Mouse (Mus musculus): ENCODE results near the gene Ap4e1.
A peak's percentile ranks its signal among the peaks of the same experiment; 100 is the strongest.

The Ap4e1 gene

GRCm38 (mm10) chr2:127008469-127008998, at the start of gene Ap4e1:
Gene Ap4e1 (plus strand): TSS chr2:127008717.
- peak; percentile 93 for DNase-seq (ENCODE audit: low spot score)

GRCm38 (mm10) chr2:126961696-126962095, 46.8 kb upstream of the Ap4e1 start:
- DNase-seq (ENCODE audit: low spot score): no peak

DNA sequence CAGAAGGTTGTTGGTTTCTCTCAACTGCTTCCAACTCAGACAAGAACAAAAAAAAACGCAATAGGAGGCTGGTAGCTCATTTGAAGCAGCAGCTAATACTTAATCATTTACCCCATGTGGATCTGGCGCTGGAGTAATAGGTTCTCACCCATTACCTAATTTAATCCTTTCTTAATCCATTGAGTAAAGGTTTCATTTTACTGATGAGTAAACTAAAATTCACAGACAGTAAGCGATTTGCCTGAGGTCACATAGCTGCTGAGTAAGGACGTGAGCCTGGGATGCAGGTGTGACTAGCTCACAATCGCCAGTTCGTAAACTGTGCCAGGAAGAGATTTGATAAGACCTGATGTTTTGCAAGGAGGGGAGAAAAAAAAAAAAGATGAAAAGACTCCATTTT, 31.1 kb upstream of the Ap4e1 start:
- DNase-seq (ENCODE audit: low spot score): no peak

- no peak for DNase-seq (ENCODE audit: low spot score)
Measured at GRCm38 (mm10) chr2:126983221-126983620, 25.3 kb upstream of the Ap4e1 start.

DNA sequence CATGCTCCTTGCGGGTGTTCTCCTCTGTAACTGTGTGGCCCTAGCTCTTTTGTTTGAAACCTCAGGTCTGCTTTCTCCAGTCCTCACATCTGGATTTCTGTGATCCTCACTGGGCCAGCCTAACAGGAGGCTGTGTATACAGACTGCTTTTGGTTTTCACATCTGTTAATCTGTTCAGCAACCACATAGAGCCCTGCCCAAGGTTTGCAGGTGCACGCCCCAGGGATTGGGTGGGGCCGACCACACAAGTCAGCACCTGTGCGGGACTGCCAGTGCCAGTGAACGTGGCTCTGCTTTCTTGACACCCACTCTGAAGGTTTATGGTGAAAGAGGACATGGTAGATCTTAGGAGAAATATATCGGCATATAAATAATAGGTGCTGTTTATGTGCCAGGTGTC, 18.6 kb upstream of the Ap4e1 start:
- DNase-seq (ENCODE audit: low spot score): no peak

GRCm38 (mm10) chr2:126992742-126993141, 15.8 kb upstream of the Ap4e1 start:
- no peak for DNase-seq (ENCODE audit: low spot score)

DNA sequence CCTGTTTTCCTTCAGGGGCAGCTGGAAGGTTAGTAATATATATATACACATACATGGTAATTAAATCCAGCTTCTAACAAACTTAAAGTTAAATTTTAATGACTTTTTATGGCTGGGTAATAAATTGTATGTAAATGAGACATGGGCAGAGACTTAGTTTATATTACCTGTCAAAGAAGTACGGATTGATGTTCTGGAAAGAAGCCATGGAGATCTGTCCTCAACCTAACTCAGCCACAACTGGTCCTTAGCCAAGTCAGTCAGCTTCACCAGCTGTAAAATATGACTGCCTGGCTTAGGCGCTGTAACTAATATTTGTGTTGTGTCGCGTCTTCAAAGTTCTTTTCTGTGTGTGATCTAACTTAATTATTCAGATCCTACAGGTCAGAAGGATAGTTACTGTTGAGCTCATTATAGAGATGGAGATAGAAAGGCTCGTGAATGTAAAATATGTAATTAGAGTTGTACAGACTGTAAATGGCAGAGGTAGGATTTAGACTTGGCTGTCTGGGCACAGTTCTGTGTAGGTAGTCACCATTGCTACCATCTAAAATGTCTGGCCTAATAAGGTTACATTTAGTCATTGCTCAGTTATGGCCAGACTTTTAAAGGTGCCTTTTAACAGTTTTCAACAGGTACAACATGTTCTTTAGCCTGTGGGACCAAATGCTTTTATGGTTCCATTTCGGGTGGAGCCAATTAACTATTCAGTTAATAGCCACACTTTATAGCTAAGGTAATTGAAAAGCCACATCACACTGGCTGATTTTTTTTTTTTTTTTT, 13.9 kb upstream of the Ap4e1 start:
- DNase-seq (ENCODE audit: low spot score): no peak

DNA sequence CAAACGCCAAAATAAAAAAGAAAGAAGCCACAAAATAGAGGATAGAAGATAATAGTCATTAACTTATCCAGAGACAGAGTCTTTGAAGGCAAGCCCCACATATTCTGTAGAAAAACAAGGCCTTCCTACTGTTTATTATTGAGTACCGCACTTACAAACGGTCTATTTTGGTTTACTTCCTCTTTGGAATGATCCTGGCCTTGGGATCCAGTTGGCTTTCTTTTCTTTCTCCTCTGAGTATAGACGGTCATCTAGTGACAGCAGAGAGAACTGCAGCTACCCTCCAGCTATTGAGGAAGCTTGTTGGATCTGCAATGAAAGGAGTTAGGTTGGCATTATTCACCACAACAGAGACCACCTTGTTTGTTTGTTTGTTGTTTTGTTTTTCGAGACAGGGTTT, 11.8 kb upstream of the Ap4e1 start:
- DNase-seq (ENCODE audit: low spot score): no peak

DNA sequence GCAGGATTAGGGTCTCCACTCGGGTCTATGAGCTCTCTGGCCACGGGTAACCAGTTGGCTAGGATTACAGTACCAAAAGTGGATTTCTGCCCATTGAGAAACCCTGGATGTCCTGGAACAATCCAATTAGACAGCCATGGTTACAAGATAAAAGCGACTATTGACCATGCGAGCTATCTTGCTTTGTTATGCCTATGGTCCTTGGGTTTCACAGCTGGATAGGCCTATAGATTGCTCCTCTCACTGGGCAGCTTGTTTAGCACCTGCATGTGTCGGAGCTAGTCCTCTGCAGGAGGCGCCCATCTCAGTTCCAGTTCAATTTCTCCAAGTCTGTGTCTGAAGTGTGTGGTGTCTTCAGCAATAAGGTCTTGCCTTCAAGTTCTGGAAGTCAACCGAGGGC, 10.3 kb upstream of the Ap4e1 start:
- no peak for DNase-seq (ENCODE audit: low spot score)

DNA sequence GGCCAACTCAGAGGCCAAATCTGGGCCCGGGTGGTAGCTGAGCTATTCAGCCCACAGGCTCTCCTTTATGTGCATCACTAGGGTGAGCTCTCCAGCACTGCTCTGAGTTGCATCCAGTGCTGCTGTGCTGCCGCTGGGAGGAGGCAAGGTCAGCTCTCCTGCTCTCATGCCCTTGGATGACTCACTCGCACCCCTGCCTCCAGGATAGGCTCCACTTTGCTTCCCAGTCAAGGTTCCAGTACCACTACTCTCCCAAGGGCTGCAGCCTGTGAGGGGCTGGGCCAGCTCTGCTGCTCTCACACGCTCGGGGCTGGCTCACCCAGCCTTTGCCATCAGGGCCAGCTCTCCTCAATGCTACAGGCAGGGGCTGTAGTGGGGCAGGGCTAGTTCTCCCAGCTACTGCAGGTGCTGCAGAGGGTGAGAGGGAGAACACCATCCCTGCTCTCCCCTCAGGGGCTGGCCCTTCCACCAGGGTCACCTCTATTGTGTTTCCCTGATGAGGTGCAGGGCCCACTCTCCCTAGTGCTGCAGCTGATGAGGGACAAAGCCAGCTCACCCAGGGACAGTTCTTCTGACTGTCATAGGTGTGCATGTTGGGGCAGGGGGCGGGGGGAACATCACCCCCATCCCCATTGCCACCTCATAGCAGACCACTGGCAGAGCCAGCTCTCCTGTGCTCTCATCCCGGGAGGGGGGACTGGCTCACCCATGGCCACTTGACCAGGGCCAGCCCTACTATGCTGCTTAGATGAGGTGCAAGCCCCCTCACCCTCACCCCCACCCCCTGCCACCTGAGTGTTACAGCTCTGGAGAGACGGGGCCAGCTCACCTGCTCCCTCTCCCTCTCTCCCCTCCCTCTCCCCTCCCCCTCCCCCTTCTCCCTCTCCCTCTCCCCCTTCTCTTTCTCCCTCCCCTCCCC, 7.9 kb upstream of the Ap4e1 start:
- DNase-seq (ENCODE audit: low spot score): no peak

DNA sequence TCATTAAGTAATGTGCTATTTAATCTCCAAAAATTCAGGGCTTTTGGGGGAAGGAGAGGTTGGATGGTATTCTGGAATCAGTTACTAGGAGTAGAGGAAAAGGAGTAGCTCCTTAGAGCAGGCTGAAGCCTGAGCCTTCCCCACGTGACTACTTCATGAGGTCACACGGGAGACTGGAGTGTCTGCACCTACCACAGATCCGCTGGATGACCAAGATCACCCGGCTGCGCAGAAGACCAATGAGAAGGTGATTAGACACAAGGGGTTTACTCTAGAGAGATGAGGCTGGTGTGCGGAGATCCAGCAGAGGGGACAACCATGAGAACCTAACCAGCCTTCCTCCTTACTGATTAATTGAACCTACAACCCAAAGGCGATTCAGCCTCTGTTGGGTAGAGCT, 4.5 kb upstream of the Ap4e1 start:
- no peak for DNase-seq (ENCODE audit: low spot score)

- peak; percentile 54 for DNase-seq (ENCODE audit: low spot score)
Measured at GRCm38 (mm10) chr2:127006634-127007370, 1.7 kb upstream of the Ap4e1 start.

DNA sequence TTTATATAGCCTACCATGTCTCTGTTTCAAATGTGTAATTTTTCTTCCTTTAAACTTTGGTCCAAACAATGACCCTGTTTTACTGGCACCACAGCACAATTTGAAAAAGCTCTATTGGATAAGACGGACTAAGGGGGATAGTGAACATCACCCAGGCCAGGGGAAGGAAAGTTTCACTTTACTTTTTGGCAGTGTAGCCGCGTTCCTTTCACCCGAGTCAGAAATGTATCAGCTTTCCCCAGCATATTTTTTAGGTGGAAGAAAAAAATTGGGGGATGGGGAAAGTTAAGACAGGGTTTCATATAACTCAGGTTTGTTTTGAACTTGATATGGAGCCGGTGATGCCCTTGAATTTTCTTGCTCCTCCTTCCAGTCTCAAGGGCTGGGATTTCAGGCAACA, 1.0 kb upstream of the Ap4e1 start:
- DNase-seq (ENCODE audit: low spot score): no peak

GRCm38 (mm10) chr2:127035006-127035605, 26.6 kb downstream of the Ap4e1 start:
- no peak for DNase-seq (ENCODE audit: low spot score)

DNA sequence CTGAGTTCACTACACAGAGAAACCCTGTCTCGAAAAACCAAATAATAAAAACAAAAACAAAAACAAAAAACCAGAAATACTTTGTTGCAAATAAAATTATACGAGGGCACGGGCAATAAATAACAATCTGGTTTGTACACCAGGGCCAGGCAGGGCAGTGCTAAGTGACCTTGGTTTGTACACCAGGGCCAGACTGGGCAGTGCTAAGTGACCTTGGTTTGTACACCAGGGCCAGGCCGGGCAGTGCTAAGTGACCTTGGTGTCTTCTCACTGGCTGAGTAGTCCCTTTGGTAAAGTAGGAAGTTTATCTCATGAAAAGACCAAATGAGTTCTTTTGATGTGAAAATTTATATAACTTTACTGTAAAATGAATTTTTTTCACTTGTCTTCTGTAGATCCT, 28.8 kb downstream of the Ap4e1 start:
- no peak for DNase-seq (ENCODE audit: low spot score)

DNA sequence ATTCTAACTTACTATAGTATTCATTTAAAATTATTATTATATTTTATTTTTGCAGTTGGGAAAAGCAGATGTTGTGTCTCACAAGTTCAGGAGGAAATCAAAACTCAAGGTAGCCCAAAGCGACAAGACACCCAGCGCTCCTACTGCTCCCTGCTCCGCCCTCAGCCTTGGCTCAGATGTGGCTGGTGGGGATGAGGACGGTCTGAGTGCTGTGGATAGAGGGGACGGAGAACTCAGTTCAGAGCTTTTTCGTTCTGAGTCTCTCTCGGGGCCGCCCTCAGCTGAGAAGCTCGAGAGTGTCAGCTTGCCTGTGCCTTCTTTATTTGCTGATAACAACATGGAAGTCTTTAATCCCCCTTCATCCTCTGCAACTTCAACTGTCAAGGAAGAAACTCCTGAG, 53.0 kb downstream of the Ap4e1 start:
- no peak for DNase-seq (ENCODE audit: low spot score)

GRCm38 (mm10) chr2:127068806-127069205, 60.3 kb downstream of the Ap4e1 start:
- DNase-seq (ENCODE audit: low spot score): no peak

DNA sequence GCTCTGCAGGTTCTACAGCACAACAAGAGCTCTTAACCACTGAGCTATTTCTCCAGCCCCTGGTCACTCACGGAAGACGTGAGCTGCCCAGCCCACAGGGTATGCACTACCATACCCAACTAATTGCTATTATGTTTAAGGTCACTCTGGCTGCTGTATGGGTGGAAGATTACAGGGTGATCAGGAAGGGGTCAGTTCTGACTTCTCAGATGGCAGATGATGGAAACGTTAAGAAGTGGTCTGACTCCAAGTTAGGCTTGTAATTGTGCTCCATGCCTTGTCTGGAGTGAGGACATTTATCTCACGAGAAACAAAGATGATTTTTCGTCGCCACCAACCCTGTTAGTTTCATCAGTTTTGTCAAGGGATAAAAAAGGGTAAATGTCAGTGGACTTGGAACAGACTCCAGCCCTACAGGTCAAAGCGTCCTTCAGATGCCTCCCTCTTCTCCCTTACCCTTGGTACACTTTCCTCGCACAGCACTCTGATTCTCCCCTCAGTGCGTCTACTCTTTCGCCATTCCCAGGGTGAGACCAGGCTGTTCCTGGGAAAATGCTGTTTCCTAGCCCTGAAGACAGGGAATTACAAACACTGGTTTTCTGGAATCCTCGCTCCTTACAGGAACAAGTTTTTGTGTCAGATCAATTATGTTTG, 61.4 kb downstream of the Ap4e1 start:
- no peak for DNase-seq (ENCODE audit: low spot score)

GRCm38 (mm10) chr2:127070435-127070841, 61.9 kb downstream of the Ap4e1 start, which contains the start of gene Blvra:
Gene Blvra (plus strand): TSS chr2:127070665.
- peak; percentile 87 for DNase-seq (ENCODE audit: low spot score)

DNA sequence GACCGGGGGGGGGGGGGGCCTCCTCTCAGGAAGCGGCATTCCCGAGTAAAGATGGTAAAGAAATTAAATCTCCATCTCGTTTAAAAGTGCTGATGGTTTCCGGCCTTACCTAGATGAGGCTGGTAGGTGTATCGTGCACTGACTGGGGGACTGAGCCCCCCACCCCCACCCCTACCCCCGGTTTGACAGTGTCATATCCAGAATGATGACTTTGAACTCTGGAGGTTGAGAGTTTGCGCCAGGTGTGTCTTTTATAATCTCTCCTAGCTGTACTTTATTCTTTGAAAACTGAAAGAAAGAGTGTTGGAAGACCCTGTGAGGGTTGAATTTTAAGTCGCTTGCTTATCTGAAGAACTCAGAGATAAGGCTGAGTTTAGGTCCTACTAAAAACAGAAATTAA, 62.4 kb downstream of the Ap4e1 start:
- no peak for DNase-seq (ENCODE audit: low spot score)

DNA sequence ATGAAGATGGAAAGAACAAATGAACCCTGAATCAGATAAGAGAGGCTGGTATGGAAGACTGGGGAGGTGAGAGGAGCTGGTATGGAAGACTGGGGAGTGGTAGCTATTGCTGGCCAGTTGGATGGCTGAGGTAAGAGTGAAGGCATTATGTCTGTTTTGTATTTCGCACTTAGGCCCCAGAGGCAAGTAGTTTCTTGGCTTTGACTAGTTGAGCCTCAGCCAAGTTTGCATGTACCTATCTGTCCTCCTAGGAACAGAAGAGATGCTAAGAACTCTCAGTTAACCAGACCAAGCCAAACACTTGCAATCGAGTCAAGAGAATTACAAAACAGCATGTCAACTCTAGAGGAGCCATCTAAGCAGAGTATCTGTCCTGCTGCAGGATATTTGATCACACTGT, 65.6 kb downstream of the Ap4e1 start:
- DNase-seq (ENCODE audit: low spot score): no peak

Measured in T-cell, adult 2 months (primary cell).